26 mouse cellular contexts compared by ENCODE assay signal in the genomic region with DNA sequence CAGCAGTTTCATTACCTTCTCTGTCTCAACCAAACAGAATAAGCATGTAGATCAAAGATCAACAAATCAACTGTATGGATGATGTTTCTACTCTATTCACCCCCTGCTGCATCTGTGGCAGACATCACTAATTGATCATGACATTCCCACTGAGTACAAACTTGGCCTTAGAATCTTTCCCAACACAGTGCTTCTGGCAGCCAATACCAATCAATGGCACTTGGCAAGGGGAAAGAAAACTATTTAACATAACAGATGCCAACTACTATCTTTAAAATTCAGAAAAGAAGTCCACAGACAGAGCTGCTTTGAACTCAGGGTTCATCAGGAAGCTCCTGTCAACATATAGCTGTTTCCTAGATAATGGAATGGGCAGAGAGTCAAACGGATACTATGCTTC.
"Had no signal": no experiment of that assay in that cellular context is flagged by ENCODE, and none has a peak within 500 bp of the region (broad histone marks: within the 10 kb centered on the region; RNA-seq: fewer than 3 reads in every experiment).

No protein-coding gene starts in this region.

- H3K9ac ChIP-seq: heart, embryonic 13.5 days; heart, embryonic 15.5 days; hindbrain, embryonic 13.5 days; hindbrain, embryonic 15.5 days; kidney, embryonic 15.5 days; limb, embryonic 13.5 days; limb, embryonic 15.5 days; liver, embryonic 13.5 days; liver, embryonic 15.5 days had no signal

- H3K4me1 ChIP-seq: hindbrain, embryonic 13.5 days; hindbrain, embryonic 15.5 days; limb, embryonic 15.5 days; liver, embryonic 13.5 days; liver, embryonic 15.5 days had no signal

- H3K9me3 ChIP-seq: heart, embryonic 10.5 days; heart, embryonic 13.5 days; heart, embryonic 15.5 days; hindbrain, embryonic 13.5 days; hindbrain, embryonic 15.5 days; kidney, embryonic 15.5 days; limb, embryonic 13.5 days; limb, embryonic 15.5 days; liver, embryonic 13.5 days; liver, embryonic 15.5 days had no signal

- ATAC-seq: hindbrain, postnatal 0 days; intestine, embryonic 16.5 days had no signal

- H3K4me2 ChIP-seq: heart, embryonic 13.5 days; heart, embryonic 15.5 days; hindbrain, embryonic 13.5 days; hindbrain, embryonic 15.5 days; kidney, embryonic 15.5 days; limb, embryonic 13.5 days; limb, embryonic 15.5 days; liver, embryonic 13.5 days; liver, embryonic 15.5 days had no signal

- H3K27ac ChIP-seq: heart, embryonic 10.5 days; heart, embryonic 13.5 days; heart, embryonic 15.5 days; hindbrain, embryonic 13.5 days; hindbrain, embryonic 15.5 days; hindbrain, postnatal 0 days; kidney, embryonic 15.5 days; kidney, postnatal 0 days; limb, embryonic 13.5 days; limb, embryonic 15.5 days; liver, embryonic 13.5 days; liver, embryonic 15.5 days had no signal

- H3K27me3 ChIP-seq: heart, embryonic 13.5 days; heart, embryonic 15.5 days; hindbrain, embryonic 13.5 days; hindbrain, embryonic 15.5 days; kidney, embryonic 15.5 days; limb, embryonic 13.5 days; limb, embryonic 15.5 days; liver, embryonic 13.5 days; liver, embryonic 15.5 days had no signal

- DNase-seq: gastrocnemius, postnatal 14 days; gastrocnemius, postnatal 36 days; heart, adult 18-20 months; heart, postnatal 14 days; heart, postnatal 36 days; kidney, adult 11 months; kidney, adult 2 months; kidney, adult 9 months; kidney, postnatal 14 days; kidney, postnatal 36 days; layer of hippocampus, adult 9-11 months; layer of hippocampus, postnatal 36 days; left cerebral cortex, postnatal 4 days; liver, embryonic 13.5 days had no signal

- H3K36me3 ChIP-seq: hindbrain, embryonic 13.5 days; hindbrain, embryonic 15.5 days; kidney, embryonic 15.5 days; limb, embryonic 13.5 days; limb, embryonic 15.5 days; liver, embryonic 13.5 days; liver, embryonic 15.5 days had no signal

- H3K4me3 ChIP-seq: heart, embryonic 10.5 days; heart, embryonic 13.5 days; heart, embryonic 15.5 days; hindbrain, embryonic 13.5 days; hindbrain, embryonic 15.5 days; kidney, embryonic 15.5 days; limb, embryonic 13.5 days; limb, embryonic 15.5 days; liver, embryonic 13.5 days; liver, embryonic 15.5 days had no signal
